Comparison of ENCODE assay signal across 10 mouse cellular contexts in genomic region chr6:52893811-52894500, GRCm38 (mm10).
A peak's percentile ranks its signal among the peaks of the same experiment; 100 is the strongest.
DNase-seq lines count a peak whose midpoint lies in the region; ATAC-seq and TF ChIP-seq lines count a peak whose summit lies in the region.
"Had no signal": no experiment of that assay in that cellular context is flagged by ENCODE, and none has a peak within 500 bp of the region (broad histone marks: within the 10 kb centered on the region; RNA-seq: fewer than 3 reads in every experiment).

No protein-coding gene starts in this region.

- H3K9ac ChIP-seq in lung, postnatal 0 days (replicated peaks; ENCODE audit: low read depth) = no peak overlapping the region
- H3K9ac ChIP-seq in forebrain, embryonic 12.5 days = no peak overlapping the region
- no peak overlapping the region for H3K9ac ChIP-seq in hindbrain, embryonic 16.5 days (ENCODE audit: low read depth, low read length)
- no peak overlapping the region for H3K9ac ChIP-seq in neural tube, embryonic 14.5 days (replicated peaks; ENCODE audit: low read depth, low read length)

- H3K27ac ChIP-seq in lung, postnatal 0 days (ENCODE audit: low read length) = no peak overlapping the region
- 0 out of 2 replicates have a peak overlapping the region, but pooled peaks have one; percentile 48 for H3K27ac ChIP-seq in forebrain, embryonic 12.5 days
- peak overlapping the region; percentile 20; the same call in 1 of the 2 replicates for H3K27ac ChIP-seq in hindbrain, embryonic 16.5 days (ENCODE audit: low read depth, low read length)
- no peak overlapping the region for H3K27ac ChIP-seq in neural tube, embryonic 14.5 days (ENCODE audit: low read depth, low read length)

- H3K27me3 ChIP-seq in lung, postnatal 0 days (replicated peaks; ENCODE audit: insufficient read depth, low read length) = no peaks in the 10 kb centered on the region
- peaks cover 16% of the 10 kb centered on the region for H3K27me3 ChIP-seq in forebrain, embryonic 12.5 days
- no peaks in the 10 kb centered on the region for H3K27me3 ChIP-seq in hindbrain, embryonic 16.5 days (replicated peaks; ENCODE audit: control insufficient read depth, insufficient read depth, low read length)
- no peaks in the 10 kb centered on the region for H3K27me3 ChIP-seq in neural tube, embryonic 14.5 days (ENCODE audit: control insufficient read depth, insufficient read depth, low read length)
- H3K27me3 ChIP-seq: CH12.LX had no signal

- DNase-seq in lung, postnatal 0 days (ENCODE audit: low spot score) = peak; percentile 2
- DNase-seq in lung, postnatal 25 days (ENCODE audit: low spot score) = no peak
- no peak for DNase-seq in right cerebral cortex, postnatal 14 days
- no peak for DNase-seq in cerebellum, postnatal 14 days
- DNase-seq: kidney, adult 9 months; lung, postnatal 4 days had no signal

- WGBS in lung, postnatal 0 days = 69% methylated on average over 9 of the region's 9 CpGs
- 11% methylated on average over 9 of the region's 9 CpGs for WGBS in forebrain, embryonic 12.5 days
- WGBS in hindbrain, embryonic 16.5 days = 27% methylated on average over 9 of the region's 9 CpGs
- 19% methylated on average over 9 of the region's 9 CpGs for WGBS in neural tube, embryonic 14.5 days

- no peak for ATAC-seq in lung, postnatal 0 days
- ATAC-seq in forebrain, embryonic 12.5 days (ENCODE audit: low FRiP score) = peak; percentile 85
- peak; percentile 81 for ATAC-seq in hindbrain, embryonic 16.5 days
- ATAC-seq in neural tube, embryonic 14.5 days (ENCODE audit: low read depth) = no peak

- no peak overlapping the region for H3K4me2 ChIP-seq in lung, postnatal 0 days (replicated peaks; ENCODE audit: low read depth, low read length)
- H3K4me2 ChIP-seq in forebrain, embryonic 12.5 days = peak overlapping the region; percentile 37
- H3K4me2 ChIP-seq in hindbrain, embryonic 16.5 days (ENCODE audit: low read length) = peak overlapping the region; percentile 31; the same call in 1 of the 2 replicates
- peak overlapping the region; percentile 17; the same call in 1 of the 2 replicates for H3K4me2 ChIP-seq in neural tube, embryonic 14.5 days (ENCODE audit: low read depth, low read length)

- no peaks in the 10 kb centered on the region; the same call in 1 of the 2 replicates for H3K4me1 ChIP-seq in lung, postnatal 0 days (ENCODE audit: insufficient read depth, low read depth, low read length)
- peaks cover 31% of the 10 kb centered on the region for H3K4me1 ChIP-seq in forebrain, embryonic 12.5 days
- H3K4me1 ChIP-seq in hindbrain, embryonic 16.5 days (ENCODE audit: control insufficient read depth, insufficient read depth, low read depth, low read length) = peaks cover 11% of the 10 kb centered on the region
- H3K4me1 ChIP-seq in neural tube, embryonic 14.5 days (ENCODE audit: control insufficient read depth, insufficient read depth, low read length) = peaks cover 14% of the 10 kb centered on the region

- TF ChIP-seq EP300 in lung, postnatal 0 days (IDR thresholded peaks at IDR 0.05) = no peak

- TF ChIP-seq CTCF in lung, postnatal 0 days (IDR thresholded peaks at IDR 0.05) = no peak

- H3K4me3 ChIP-seq in lung, postnatal 0 days (ENCODE audit: low read depth, low read length) = no peak overlapping the region
- no peak overlapping the region for H3K4me3 ChIP-seq in forebrain, embryonic 12.5 days (replicated peaks)
- H3K4me3 ChIP-seq in hindbrain, embryonic 16.5 days (ENCODE audit: low read length) = no peak overlapping the region
- H3K4me3 ChIP-seq in neural tube, embryonic 14.5 days (ENCODE audit: low read depth, low read length) = no peak overlapping the region

- H3K36me3 ChIP-seq in lung, postnatal 0 days (ENCODE audit: insufficient read depth, low read length) = no peaks in the 10 kb centered on the region
- H3K36me3 ChIP-seq in forebrain, embryonic 12.5 days (replicated peaks) = no peaks in the 10 kb centered on the region
- no peaks in the 10 kb centered on the region for H3K36me3 ChIP-seq in hindbrain, embryonic 16.5 days (ENCODE audit: control insufficient read depth, insufficient read depth, low read length)
- no peaks in the 10 kb centered on the region for H3K36me3 ChIP-seq in neural tube, embryonic 14.5 days (ENCODE audit: control insufficient read depth, insufficient read depth, low read length)

- no peaks in the 10 kb centered on the region for H3K9me3 ChIP-seq in lung, postnatal 0 days (ENCODE audit: low read length)
- no peaks in the 10 kb centered on the region for H3K9me3 ChIP-seq in forebrain, embryonic 12.5 days
- no peaks in the 10 kb centered on the region for H3K9me3 ChIP-seq in hindbrain, embryonic 16.5 days (ENCODE audit: control insufficient read depth, low read length)
- H3K9me3 ChIP-seq in neural tube, embryonic 14.5 days (ENCODE audit: control insufficient read depth, low read length) = no peaks in the 10 kb centered on the region

Comparison
In these comparisons a context has a peak if more than half of its experiments do, and no peak if none do; other contexts are left out.
1. ATAC-seq: peak in forebrain, embryonic 12.5 days (single experiment) and hindbrain, embryonic 16.5 days (single experiment); none in lung, postnatal 0 days (single experiment) and neural tube, embryonic 14.5 days (single experiment).
2. H3K27ac ChIP-seq: peak in forebrain, embryonic 12.5 days (single experiment) and hindbrain, embryonic 16.5 days (single experiment); none in lung, postnatal 0 days (single experiment) and neural tube, embryonic 14.5 days (single experiment).